ENCODE assay signal across 11 mouse cellular contexts in the genomic region with DNA sequence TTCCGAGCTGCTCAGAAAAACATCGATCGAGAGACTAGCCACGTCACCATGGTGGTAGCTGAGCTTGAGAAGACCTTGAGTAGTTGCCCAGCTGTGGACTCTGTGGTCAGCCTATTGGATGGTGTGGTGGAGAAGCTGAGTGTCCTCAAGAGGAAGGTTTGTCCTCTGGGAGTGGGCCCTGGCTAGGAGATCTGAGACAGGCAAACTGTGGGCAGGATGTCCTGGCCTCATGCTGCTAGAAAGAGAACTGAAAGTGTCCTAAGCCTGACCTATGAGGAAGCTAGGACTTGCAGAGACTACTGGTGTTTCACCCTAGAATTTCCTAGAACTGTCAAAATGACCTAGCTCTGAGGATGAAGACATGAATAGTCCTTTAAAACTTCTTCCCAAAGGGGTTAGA. TPM values are rescaled to one million over a fixed set of nuclear protein-coding genes. Genes with fewer than 3 reads are reported as not detected.
A peak's percentile ranks its signal among the peaks of the same experiment; 100 is the strongest.
DNase-seq lines count a peak whose midpoint lies in the region; ATAC-seq and TF ChIP-seq lines count a peak whose summit lies in the region.
"Had no signal": no experiment of that assay in that cellular context is flagged by ENCODE, and none has a peak within 500 bp of the region (broad histone marks: within the 10 kb centered on the region; RNA-seq: fewer than 3 reads in every experiment).

No protein-coding gene starts in this region.

- H3K79me2 ChIP-seq in liver, adult 2 months (ENCODE audit: control insufficient read depth, insufficient read depth, low read length), result peaks cover 14% of the 10 kb centered on the region
- H3K79me2 ChIP-seq in macrophage (ENCODE audit: inconsistent target), result peaks cover 74% of the 10 kb centered on the region

- no peak overlapping the region for H3K9ac ChIP-seq in liver, adult 2 months (ENCODE audit: low read depth, low read length)
- H3K9ac ChIP-seq in liver, embryonic 11.5 days (ENCODE audit: low read depth, low read length), result no peak overlapping the region
- H3K9ac ChIP-seq in hindbrain, embryonic 16.5 days (ENCODE audit: low read depth, low read length), result no peak overlapping the region
- H3K9ac ChIP-seq: lung, embryonic 14.5 days had no signal

- H3K27me3 ChIP-seq in liver, adult 2 months (ENCODE audit: control insufficient read depth, insufficient read depth, low read length), result no peaks in the 10 kb centered on the region
- no peaks in the 10 kb centered on the region for H3K27me3 ChIP-seq in liver, embryonic 11.5 days (replicated peaks; ENCODE audit: control insufficient read depth, insufficient read depth, low read length)
- H3K27me3 ChIP-seq in hindbrain, embryonic 16.5 days (replicated peaks; ENCODE audit: control insufficient read depth, insufficient read depth, low read length), result no peaks in the 10 kb centered on the region

- TF ChIP-seq POLR2A in liver, adult 2 months (IDR thresholded peaks at IDR 0.05; ENCODE audit: extremely low read depth, insufficient read depth, low read length), result no peak

- no peaks in the 10 kb centered on the region for H3K9me3 ChIP-seq in liver, embryonic 11.5 days (ENCODE audit: control insufficient read depth, low read length)
- no peaks in the 10 kb centered on the region for H3K9me3 ChIP-seq in hindbrain, embryonic 16.5 days (ENCODE audit: control insufficient read depth, low read length)

- no peak overlapping the region for H3K27ac ChIP-seq in liver, adult 2 months (replicated peaks; ENCODE audit: insufficient read depth, low read depth, low read length)
- no peak overlapping the region for H3K27ac ChIP-seq in liver, embryonic 11.5 days (ENCODE audit: low read depth, low read length)
- peak overlapping the region; percentile 76 for H3K27ac ChIP-seq in macrophage
- H3K27ac ChIP-seq in hindbrain, embryonic 16.5 days (ENCODE audit: low read depth, low read length), result no peak overlapping the region

- peaks cover 7% of the 10 kb centered on the region for H3K4me1 ChIP-seq in liver, adult 2 months (ENCODE audit: control insufficient read depth, insufficient read depth, low read length)
- H3K4me1 ChIP-seq in liver, embryonic 11.5 days (replicated peaks; ENCODE audit: control insufficient read depth, insufficient read depth, low read length), result peaks cover 6% of the 10 kb centered on the region
- peaks cover 2% of the 10 kb centered on the region; the same call in 1 of the 2 replicates for H3K4me1 ChIP-seq in hindbrain, embryonic 16.5 days (ENCODE audit: control insufficient read depth, insufficient read depth, low read depth, low read length)

- H3K4me2 ChIP-seq in liver, embryonic 11.5 days, result no peak overlapping the region
- no peak overlapping the region for H3K4me2 ChIP-seq in hindbrain, embryonic 16.5 days (ENCODE audit: low read length)
- H3K4me2 ChIP-seq: lung, embryonic 14.5 days had no signal

- no peak overlapping the region for H3K4me3 ChIP-seq in liver, adult 2 months (ENCODE audit: insufficient read depth, low read depth, low read length)
- H3K4me3 ChIP-seq in liver, embryonic 11.5 days (ENCODE audit: low read depth, low read length), result no peak overlapping the region
- no peak overlapping the region for H3K4me3 ChIP-seq in macrophage (ENCODE audit: inconsistent target)
- no peak overlapping the region for H3K4me3 ChIP-seq in hindbrain, embryonic 16.5 days (ENCODE audit: low read length)

- peak; percentile 61 to 81 for DNase-seq in adrenal gland, adult (ENCODE audit: inconsistent age in 2 of 2, low spot score in 1 of 2)
- DNase-seq in adrenal gland, postnatal 4 days (ENCODE audit: low spot score in 2 of 2), result no peak
- DNase-seq in liver, adult 2 months (ENCODE audit: extremely low read depth, low read depth, low spot score), result peak; percentile 29
- DNase-seq in liver, embryonic 11.5 days (ENCODE audit: low spot score), result no peak
- DNase-seq in adrenal gland, postnatal 25 days, result peak; percentile 13
- DNase-seq in embryo, embryonic 10 days (ENCODE audit: low spot score), result no peak
- DNase-seq: cerebellum, postnatal 14 days; lung, embryonic 14.5 days; thymus, postnatal 25 days had no signal

- 89% methylated on average over 4 of the region's 4 CpGs for WGBS in liver, adult 2 months
- WGBS in liver, embryonic 11.5 days, result 100% methylated on average over 4 of the region's 4 CpGs
- WGBS in macrophage (ENCODE audit: missing documents), result 9% methylated on average over 4 of the region's 4 CpGs
- WGBS in hindbrain, embryonic 16.5 days, result 89% methylated on average over 4 of the region's 4 CpGs

- ATAC-seq in liver, embryonic 11.5 days (replicated peaks; ENCODE audit: low FRiP score), result no peak
- ATAC-seq in hindbrain, embryonic 16.5 days, result no peak

- peaks cover 29% of the 10 kb centered on the region for H3K36me3 ChIP-seq in liver, adult 2 months (ENCODE audit: control insufficient read depth, insufficient read depth, low read length)
- H3K36me3 ChIP-seq in liver, embryonic 11.5 days (ENCODE audit: control insufficient read depth, insufficient read depth, low read length), result peaks cover 33% of the 10 kb centered on the region
- peaks cover 37% of the 10 kb centered on the region for H3K36me3 ChIP-seq in macrophage (ENCODE audit: inconsistent target)
- peaks cover 20% of the 10 kb centered on the region for H3K36me3 ChIP-seq in hindbrain, embryonic 16.5 days (ENCODE audit: control insufficient read depth, insufficient read depth, low read length)

- TF ChIP-seq CTCF in liver, adult 2 months (IDR thresholded peaks at IDR 0.05; ENCODE audit: low read depth, low read length), result no peak

RNA-seq across cellular contexts. Expression of a gene that starts 19.9 kb away (rescaled TPM):
- 10 to 100 TPM; 16.7 to 17.9 TPM for total RNA-seq in adrenal gland, postnatal 4 days (2021)
- total RNA-seq in liver, adult 2 months (2014; rRNA removed), result 4.2 and 4.4 TPM in 2 replicates
- 2.5 and 3.4 TPM in 2 replicates for polyA plus RNA-seq in liver, adult 2 months (2012; rRNA removed)
- polyA plus RNA-seq in liver, embryonic 11.5 days (2014; fragmentation: Nextera tagmentation; extraction: Ambion mirVana), result 4.9 and 5.6 TPM in 2 replicates
- 7.7 and 12.2 TPM in 2 replicates for total RNA-seq in adrenal gland, postnatal 25 days (2021)
- 10 to 100 TPM in 24 of 26 experiments, 1 to 10 TPM in 2; 6.3 to 72.1 (median 52.0) TPM for total RNA-seq in macrophage (2018; cell fraction: chromatin; rRNA removed)
- 1 to 10 TPM; 2.2 to 6.3 (median 4.0) TPM for total RNA-seq in macrophage (2018; cell fraction: cytosol; rRNA removed)
- total RNA-seq in macrophage (2018; cell fraction: nucleus; rRNA removed), result 10 to 100 TPM in 22 of 26 experiments, 1 to 10 TPM in 4; 6.2 to 44.3 (median 24.5) TPM
- polyA plus RNA-seq in macrophage (2018), result 2.9 to 6.2 TPM (median 6.0 TPM) in 3 replicates
- polyA plus RNA-seq in hindbrain, embryonic 16.5 days (2015; fragmentation: Nextera tagmentation; extraction: Ambion mirVana), result 6.2 and 6.7 TPM in 2 replicates

RNA-seq across cellular contexts. Expression of a gene that starts 23.2 kb away (rescaled TPM):
- total RNA-seq in adrenal gland, postnatal 4 days (2021), result 100 to 1,000 TPM; 110 to 114 TPM
- total RNA-seq in liver, adult 2 months (2014; rRNA removed), result 24.8 and 26.0 TPM in 2 replicates
- 41.1 and 46.6 TPM in 2 replicates for polyA plus RNA-seq in liver, adult 2 months (2012; rRNA removed)
- 103 and 106 TPM in 2 replicates for polyA plus RNA-seq in liver, embryonic 11.5 days (2014; fragmentation: Nextera tagmentation; extraction: Ambion mirVana)
- total RNA-seq in adrenal gland, postnatal 25 days (2021), result 102 and 119 TPM in 2 replicates
- 10 to 100 TPM; 15.4 to 82.3 (median 55.9) TPM for total RNA-seq in macrophage (2018; cell fraction: chromatin; rRNA removed)
- 100 to 1,000 TPM in 2 of 26 experiments, 10 to 100 TPM in 24; 61.0 to 101 (median 85.4) TPM for total RNA-seq in macrophage (2018; cell fraction: cytosol; rRNA removed)
- total RNA-seq in macrophage (2018; cell fraction: nucleus; rRNA removed), result 10 to 100 TPM; 22.2 to 77.4 (median 56.0) TPM
- 70.4 to 83.3 TPM (median 82.3 TPM) in 3 replicates for polyA plus RNA-seq in macrophage (2018)
- polyA plus RNA-seq in hindbrain, embryonic 16.5 days (2015; fragmentation: Nextera tagmentation; extraction: Ambion mirVana), result 136 and 142 TPM in 2 replicates

Comparison
In these comparisons a context has a peak if more than half of its experiments do, and no peak if none do; other contexts are left out.
1. DNase-seq: peak in adrenal gland, adult (2 of 2), liver, adult 2 months (single experiment) and adrenal gland, postnatal 25 days (single experiment); none in adrenal gland, postnatal 4 days (0 of 2), liver, embryonic 11.5 days (single experiment) and embryo, embryonic 10 days (single experiment).